Mouse (Mus musculus) gastrocnemius, postnatal 36 days (tissue): ENCODE data around the gene Gm17455. TPM values are rescaled to one million over a fixed set of nuclear protein-coding genes. Genes with fewer than 3 reads are reported as not detected.

Source experiments
- DNase-seq, 2 experiments: peaks; one replicate each; pipeline ENCODE4 v3.0.0; 2022
- intact Hi-C: fragments of 180-260 bp; cut with DNase I; formaldehyde crosslinking; loops from one replicate; pipeline ENCODE4 v1.15.1; 2025
- long read RNA-seq, 2 experiments: library from polyadenylated mRNA; stranded (forward); transcript quantifications; one replicate each; pipeline ENCODE4 v2.0.0; 2021
- total RNA-seq, 2 experiments: library from RNA; stranded (reverse); gene quantifications; 2 replicates each; pipeline ENCODE4 v1.2.3; 2021

Gm17455 gene
- total RNA-seq = not detected
- long read RNA-seq, experiment 1 = 0 reads
- long read RNA-seq, experiment 2, partial matches to known transcripts = 0 of 1 reads
- long read RNA-seq, experiment 2, other reads (novel, unspliced or antisense) = 1 of 1 reads

DNA sequence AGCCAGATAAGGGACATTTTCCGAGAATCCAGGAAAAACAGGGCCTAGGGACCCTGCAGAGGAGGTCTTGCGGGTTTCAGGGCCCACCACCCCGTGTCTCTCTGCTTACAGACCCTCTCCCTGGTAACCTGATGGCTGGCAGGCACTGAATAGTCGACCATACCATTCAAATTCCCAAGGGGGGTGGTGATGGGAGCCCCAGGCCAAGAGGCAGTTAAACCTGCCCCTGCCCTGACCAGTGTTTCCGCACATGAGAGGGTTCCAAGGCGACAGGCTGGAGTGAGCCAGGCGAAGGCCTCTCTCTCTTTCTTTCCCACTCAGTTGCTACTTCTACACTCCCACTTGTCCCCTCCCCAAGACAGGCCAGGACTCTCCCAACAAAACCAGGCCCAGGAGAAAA lies at the start of gene Gm17455:
Gene Gm17455, plus strand, starts transcription at position 278 of the 400 bp plus-strand sequence.
- intact Hi-C loops = no loop called here
- no peak for DNase-seq

DNA sequence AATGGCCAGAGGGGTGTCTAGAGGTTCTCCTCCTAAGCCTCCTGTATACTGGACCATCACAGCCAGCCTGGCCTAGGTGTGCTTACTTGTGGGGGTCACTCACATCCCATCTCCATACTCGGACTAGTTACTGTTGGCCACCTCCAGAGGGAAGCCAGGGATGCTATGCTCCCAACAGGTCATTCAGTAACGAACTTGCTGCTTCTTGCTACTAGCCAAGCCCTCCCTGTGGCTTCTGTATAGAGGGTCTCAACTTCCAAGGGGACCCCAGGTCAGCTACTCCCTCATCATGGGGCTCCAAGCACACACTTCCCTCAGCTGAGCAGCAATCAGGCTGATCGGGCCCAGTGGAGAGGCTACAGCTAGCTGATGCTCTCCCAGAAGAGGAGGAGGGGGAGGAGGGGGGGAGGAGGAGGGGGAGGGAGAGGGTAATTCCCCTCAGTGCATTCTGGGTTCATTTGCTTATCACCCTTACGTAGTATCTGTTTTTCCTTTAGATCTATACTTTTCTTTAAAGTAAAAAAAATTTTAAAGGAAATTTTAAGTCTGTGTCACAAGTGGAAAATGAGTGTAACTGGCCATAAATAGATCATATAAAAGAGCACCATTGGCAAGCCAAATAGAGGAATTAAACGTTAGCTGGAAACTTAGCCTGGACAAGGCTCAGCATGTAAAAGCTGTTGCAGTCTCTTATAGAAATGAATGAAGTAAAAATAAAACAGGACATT lies 49.3 kb upstream of the Gm17455 start:
- intact Hi-C loops = no loop called here
- DNase-seq = no peak

DNA sequence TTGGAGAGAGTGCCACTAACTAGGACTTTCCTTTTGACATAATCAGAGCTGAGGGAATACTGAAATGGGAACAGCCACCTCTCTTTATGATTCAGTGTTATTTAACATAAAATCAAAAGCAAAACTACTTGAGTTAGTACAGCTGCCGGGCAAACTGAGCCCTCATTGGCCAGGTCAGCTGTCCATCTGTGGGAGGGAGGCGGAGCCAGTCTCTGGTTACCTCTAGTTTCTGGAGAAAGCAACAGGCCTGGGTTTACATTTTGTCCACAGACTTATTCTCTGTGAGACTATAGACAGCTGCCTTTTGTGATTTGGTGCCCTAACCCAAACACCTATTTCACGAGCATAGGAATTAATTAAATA lies 48.7 kb upstream of the Gm17455 start:
- intact Hi-C loops = no loop called here
- peak; percentile 92 for DNase-seq

DNA sequence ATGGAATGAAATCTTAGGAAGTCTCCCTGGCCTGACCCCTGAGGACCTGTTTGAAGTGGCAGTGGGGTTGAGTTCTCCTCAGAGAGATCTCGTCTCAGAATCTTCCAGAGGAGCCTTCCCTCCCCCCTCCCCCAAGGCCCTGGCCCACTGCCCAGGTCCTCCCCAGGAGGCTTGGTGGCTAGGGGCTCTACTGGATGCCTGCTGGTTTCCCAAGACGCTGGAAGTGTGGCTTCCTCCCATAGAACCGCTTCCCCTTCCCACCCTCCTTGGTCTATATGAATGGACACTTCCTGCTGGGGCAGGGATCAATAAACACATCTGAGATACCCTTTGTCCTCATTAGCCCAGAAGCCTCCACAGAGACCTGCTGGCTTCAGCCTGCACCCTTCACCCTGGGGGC lies 48.3 kb upstream of the Gm17455 start:
- intact Hi-C loops = no loop called here
- DNase-seq = no peak

GRCm38 (mm10) chr10:60351761-60352455 lies 47.6 kb upstream of the Gm17455 start:
- DNase-seq = peak; percentile 62 to 68
- intact Hi-C loops = no loop called here

DNA sequence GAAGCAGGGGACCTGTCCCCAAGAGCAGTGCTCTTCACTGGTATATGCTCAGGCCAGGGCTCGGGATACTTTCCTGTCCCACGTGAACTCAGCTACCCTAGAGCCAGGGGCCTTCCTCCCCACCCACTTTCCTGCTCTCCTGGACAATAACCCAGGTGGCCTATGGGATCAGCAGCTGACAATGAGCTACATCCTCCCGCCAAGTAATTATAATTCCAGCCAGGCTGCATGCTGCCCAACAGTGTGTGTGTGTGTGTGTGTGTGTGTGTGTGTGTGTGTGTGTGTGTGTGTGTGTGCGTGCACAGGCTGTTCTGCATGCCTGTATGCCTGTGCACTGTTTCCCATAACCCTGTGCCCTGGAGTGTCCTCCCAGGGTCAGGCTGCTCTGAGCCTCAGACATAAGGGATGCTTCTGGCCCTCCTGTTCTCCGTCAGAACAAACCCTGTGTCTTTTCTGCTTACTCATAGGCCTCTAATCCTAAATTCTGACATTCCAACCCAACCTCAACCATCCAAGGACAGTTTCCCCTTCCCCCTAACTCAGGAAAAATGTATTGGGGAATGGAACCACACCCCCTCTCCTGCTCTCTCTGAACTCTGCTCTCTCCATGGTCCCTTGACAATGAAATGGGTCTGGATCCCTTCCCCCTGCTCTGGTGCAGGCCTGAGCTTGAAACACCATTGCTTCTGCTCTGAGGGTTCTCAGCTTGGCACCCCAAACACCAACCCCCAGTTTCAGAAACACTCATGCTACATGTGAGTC lies 46.1 kb upstream of the Gm17455 start:
- intact Hi-C loops = no loop called here
- DNase-seq = peak in 1 of 2 experiments; percentile 24

- DNase-seq = no peak
- intact Hi-C loops = no loop called here
These were observed 45.6 kb upstream of the Gm17455 start for GRCm38 (mm10) chr10:60354003-60354325.

DNA sequence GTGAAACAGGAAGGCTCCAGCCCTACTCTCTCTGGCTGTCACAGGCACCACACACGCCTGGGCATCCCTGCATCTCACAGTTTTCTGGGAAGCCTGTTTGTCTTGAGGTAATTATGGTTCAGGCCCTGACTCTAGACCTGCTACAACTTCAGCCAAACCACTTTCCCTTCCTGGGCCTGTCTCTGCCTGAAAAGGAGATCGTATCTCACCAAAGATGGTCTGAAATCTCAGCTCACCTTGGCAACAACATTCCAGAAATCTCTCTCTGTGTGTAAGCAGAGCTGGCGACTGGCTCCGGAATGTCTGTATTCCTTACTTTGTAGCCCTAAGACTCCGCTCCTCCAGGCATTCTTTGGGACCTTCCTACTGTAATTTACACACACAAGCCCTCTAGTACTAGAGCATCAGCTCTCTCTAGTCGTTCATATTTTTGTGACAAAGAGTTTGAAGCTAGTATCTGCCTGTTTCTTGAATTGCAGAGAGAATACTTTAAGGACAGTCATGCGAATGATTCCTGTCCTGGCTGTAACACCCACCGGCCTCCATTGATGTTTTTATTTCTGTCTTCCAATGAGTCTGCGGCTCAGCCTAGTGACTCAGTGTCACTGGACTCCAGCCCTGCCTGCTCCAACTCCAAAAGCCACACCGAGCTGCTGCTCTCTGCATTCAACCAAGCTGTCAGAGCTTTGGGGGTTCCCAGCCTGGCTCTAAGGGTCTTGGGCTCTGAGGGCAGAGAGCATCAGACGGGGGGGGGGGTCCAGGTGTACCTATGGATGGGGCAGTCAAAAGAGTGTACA lies 44.4 kb upstream of the Gm17455 start:
- peak in 1 of 2 experiments; percentile 53 for DNase-seq
- intact Hi-C loops = no loop called here

- intact Hi-C loops = no loop called here
- DNase-seq = peak; percentile 75 to 80
These were observed 42.1 kb upstream of the Gm17455 start for GRCm38 (mm10) chr10:60357441-60357840.

DNA sequence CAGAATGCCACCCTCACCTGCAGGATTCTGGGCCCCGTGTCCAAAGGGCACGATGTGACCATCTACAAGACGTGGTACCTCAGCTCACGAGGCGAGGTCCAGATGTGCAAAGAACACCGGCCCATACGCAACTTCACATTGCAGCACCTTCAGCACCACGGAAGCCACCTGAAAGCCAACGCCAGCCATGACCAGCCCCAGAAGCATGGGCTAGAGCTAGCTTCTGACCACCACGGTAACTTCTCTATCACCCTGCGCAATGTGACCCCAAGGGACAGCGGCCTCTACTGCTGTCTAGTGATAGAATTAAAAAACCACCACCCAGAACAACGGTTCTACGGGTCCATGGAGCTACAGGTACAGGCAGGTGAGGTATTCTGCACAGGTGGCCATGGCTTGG lies 41.6 kb upstream of the Gm17455 start:
- DNase-seq = no peak

DNA sequence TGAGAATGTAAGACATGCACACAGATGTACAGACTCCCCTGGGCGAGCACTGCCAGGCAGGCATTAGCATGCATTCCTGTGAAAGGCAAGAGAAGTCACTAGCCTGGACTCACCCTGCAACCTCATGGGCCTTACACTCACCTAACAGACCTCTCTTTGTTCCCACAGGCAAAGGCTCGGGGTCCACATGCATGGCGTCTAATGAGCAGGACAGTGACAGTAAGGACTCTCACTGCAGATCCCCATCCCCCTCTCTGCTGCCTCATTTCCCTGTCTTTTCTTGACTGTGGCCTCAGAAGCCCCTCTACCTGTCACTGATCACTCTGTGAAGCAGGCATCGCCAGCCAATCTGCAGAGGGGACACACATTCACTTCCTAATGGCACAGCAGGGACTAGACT lies 40.8 kb upstream of the Gm17455 start:
- intact Hi-C loops = no loop called here
- no peak for DNase-seq

More for the DNA sequence above, 41.6 kb upstream of the Gm17455 start:
- intact Hi-C loops = no loop called here

DNA sequence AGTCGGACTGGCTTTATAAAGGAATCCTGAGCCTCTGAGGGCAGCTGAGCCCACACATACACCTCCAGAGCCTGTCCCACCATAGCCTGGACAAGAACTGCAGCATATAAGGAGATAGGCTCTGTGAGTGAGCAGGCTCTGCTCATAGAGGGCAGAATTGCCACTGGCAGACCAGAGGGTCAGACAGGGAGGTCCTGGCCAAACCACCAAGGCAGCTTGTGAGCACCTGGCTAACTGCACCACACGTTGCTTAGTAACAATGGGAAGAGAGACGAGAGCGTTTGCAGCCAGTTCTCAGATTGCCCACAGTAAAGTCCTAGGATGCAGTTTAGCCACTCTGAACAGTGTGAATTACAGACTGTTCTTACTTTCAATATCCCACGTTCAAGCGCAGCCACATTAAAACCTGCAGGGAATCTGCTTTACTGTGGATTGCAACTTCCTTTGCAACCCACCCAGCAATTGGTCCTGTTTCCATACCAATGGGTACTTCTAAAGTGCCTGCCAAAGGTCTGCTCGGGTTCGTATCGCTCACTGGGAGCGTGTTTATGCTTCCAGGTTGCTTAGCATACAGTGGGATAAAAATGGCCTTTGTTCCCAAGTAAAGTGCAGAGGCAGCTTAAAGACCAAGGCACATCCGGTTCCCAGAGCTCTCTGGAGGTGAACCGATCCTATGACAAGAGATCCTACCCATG lies 37.8 kb upstream of the Gm17455 start:
- DNase-seq = no peak
- intact Hi-C loops = no loop called here

DNA sequence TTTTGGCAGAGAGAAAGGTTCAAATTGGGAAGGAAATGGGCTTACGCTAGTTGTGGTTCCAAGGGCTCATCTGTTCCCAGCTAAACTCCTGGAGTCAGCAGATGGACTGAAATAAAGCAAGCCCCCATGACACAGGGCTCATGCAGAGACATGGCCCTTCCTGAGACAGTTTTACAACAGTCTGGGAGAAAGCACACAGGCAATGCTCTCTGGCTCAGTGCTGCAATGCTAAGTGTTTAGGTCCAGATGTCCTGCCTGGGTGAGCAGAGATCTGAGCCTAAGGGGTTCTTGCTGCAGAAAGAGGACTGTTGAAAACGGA lies 37.3 kb upstream of the Gm17455 start:
- no peak for DNase-seq

GRCm38 (mm10) chr10:60363426-60363825 lies 36.1 kb upstream of the Gm17455 start:
- DNase-seq = no peak
- intact Hi-C loops = no loop called here

More for the DNA sequence above, 37.3 kb upstream of the Gm17455 start:
- intact Hi-C loops = no loop called here

DNA sequence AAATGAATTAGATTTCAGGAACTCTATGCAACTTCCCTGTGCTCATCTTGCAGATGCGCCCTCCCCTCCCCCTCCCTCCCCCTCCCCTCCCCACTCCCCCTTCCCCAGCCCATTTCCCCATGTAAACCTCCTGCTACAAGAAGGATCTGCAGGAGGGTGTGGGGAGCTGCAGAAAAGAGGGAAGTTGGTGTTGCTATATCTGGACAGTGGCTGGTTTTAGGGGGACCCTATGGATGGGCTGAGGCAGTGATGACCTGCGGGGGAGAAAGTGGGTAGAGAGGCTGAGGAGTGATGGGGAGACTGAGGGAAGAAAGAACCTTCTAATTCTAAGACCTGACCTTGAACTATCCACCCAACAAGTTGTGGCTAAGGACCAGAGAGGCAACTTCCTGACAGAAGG lies 32.4 kb upstream of the Gm17455 start:
- no peak for DNase-seq
- intact Hi-C loops = no loop called here

GRCm38 (mm10) chr10:60367904-60368303 lies 31.6 kb upstream of the Gm17455 start:
- intact Hi-C loops = no loop called here

GRCm38 (mm10) chr10:60369405-60369804 lies 30.1 kb upstream of the Gm17455 start:
- intact Hi-C loops = no loop called here

More at GRCm38 (mm10) chr10:60367904-60368303, 31.6 kb upstream of the Gm17455 start:
- DNase-seq = no peak

GRCm38 (mm10) chr10:60370098-60370497 lies 29.4 kb upstream of the Gm17455 start:
- intact Hi-C loops = no loop called here

More at GRCm38 (mm10) chr10:60369405-60369804, 30.1 kb upstream of the Gm17455 start:
- DNase-seq = no peak

GRCm38 (mm10) chr10:60370601-60371061 lies 28.9 kb upstream of the Gm17455 start:
- DNase-seq = no peak
- intact Hi-C loops = no loop called here

More at GRCm38 (mm10) chr10:60370098-60370497, 29.4 kb upstream of the Gm17455 start:
- DNase-seq = no peak
